In the genomic region with DNA sequence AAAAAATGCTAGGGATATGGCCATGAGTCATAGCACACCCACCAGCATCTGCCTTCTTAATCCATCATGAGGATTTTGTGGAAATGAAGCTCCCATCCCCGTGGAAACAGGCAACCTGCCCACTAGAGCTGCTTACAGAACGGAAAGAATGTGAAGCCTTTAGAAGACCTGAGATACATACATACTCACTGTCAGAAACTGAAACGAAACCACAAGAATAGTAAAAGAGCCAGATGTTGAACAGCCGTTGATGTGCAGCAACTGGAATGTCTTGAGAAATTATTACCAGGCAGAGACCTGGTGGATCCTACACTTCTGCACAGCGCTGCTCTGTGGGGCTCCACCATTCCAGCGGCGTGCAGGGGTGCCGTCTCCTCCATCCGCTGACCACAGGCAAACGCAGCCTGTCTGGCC, we compare ENCODE assay signal across 11 mouse cellular contexts.
DNase-seq lines count a peak whose midpoint lies in the region; ATAC-seq lines count a peak whose summit lies in the region.
"Had no signal": no experiment of that assay in that cellular context is flagged by ENCODE, and none has a peak within 500 bp of the region (broad histone marks: within the 10 kb centered on the region; RNA-seq: fewer than 3 reads in every experiment).

No protein-coding gene starts in this region.

- WGBS in liver, embryonic 12.5 days (ENCODE audit: insufficient replicate concordance): 56% methylated on average over 10 of the region's 10 CpGs
- 80% methylated on average over 10 of the region's 10 CpGs for WGBS in hindbrain, embryonic 14.5 days

- no peak overlapping the region for H3K9ac ChIP-seq in liver, embryonic 12.5 days
- H3K9ac ChIP-seq in hindbrain, embryonic 14.5 days: no peak overlapping the region

- intact Hi-C loops in gastrocnemius, postnatal 14 days (cut with DNase I; ENCODE audit: low total_unique reads): no loop called here
- intact Hi-C loops in gastrocnemius, postnatal 36 days (cut with DNase I): no loop called here

- H3K4me2 ChIP-seq in liver, embryonic 12.5 days: no peak overlapping the region
- H3K4me2 ChIP-seq in hindbrain, embryonic 14.5 days (replicated peaks): no peak overlapping the region

- H3K4me3 ChIP-seq in liver, embryonic 12.5 days: no peak overlapping the region
- H3K4me3 ChIP-seq in hindbrain, embryonic 14.5 days (replicated peaks; ENCODE audit: low read length): no peak overlapping the region

- peak; percentile 22 for DNase-seq in gastrocnemius, postnatal 14 days
- DNase-seq in gastrocnemius, postnatal 36 days: no peak
- peak; percentile 50 for DNase-seq in Muller cell, postnatal 12 days (ENCODE audit: inconsistent ontology term)
- peak; percentile 84 for DNase-seq in layer of hippocampus, adult 11-12 months (ENCODE audit: low spot score)
- DNase-seq in hindbrain, embryonic 14.5 days (ENCODE audit: low spot score): no peak
- no peak for DNase-seq in ovary, adult 18-20 months (ENCODE audit: low spot score)
- DNase-seq: adrenal gland, adult 8-10 months; heart, postnatal 36 days; lung, adult 2 months had no signal

- no peak overlapping the region for H3K27ac ChIP-seq in liver, embryonic 12.5 days
- H3K27ac ChIP-seq in hindbrain, embryonic 14.5 days: no peak overlapping the region

- no peaks in the 10 kb centered on the region for H3K4me1 ChIP-seq in liver, embryonic 12.5 days
- 0 out of 2 replicates have a peak, but pooled peaks cover 3% of the 10 kb centered on the region for H3K4me1 ChIP-seq in hindbrain, embryonic 14.5 days (replicated peaks; ENCODE audit: control insufficient read depth, insufficient read depth, low read length)

- no peaks in the 10 kb centered on the region for H3K36me3 ChIP-seq in liver, embryonic 12.5 days
- H3K36me3 ChIP-seq in hindbrain, embryonic 14.5 days (replicated peaks; ENCODE audit: control insufficient read depth, insufficient read depth): no peaks in the 10 kb centered on the region

- ATAC-seq in megakaryocyte progenitor cell, adult 5-6 weeks (replicated peaks; ENCODE audit: poor library complexity): peak; percentile 65
- no peak for ATAC-seq in liver, embryonic 12.5 days
- ATAC-seq in hindbrain, embryonic 14.5 days (ENCODE audit: low FRiP score): no peak

- H3K9me3 ChIP-seq in liver, embryonic 12.5 days (replicated peaks): no peaks in the 10 kb centered on the region
- H3K9me3 ChIP-seq in hindbrain, embryonic 14.5 days (ENCODE audit: control insufficient read depth, low read length): no peaks in the 10 kb centered on the region

- no peaks in the 10 kb centered on the region for H3K27me3 ChIP-seq in liver, embryonic 12.5 days (replicated peaks)
- no peaks in the 10 kb centered on the region for H3K27me3 ChIP-seq in hindbrain, embryonic 14.5 days (ENCODE audit: control insufficient read depth, insufficient read depth, low read length)

Comparison
In these comparisons a context has a peak if more than half of its experiments do, and no peak if none do; other contexts are left out.
1. DNase-seq: peak in gastrocnemius, postnatal 14 days (single experiment), Muller cell, postnatal 12 days (single experiment) and layer of hippocampus, adult 11-12 months (single experiment); none in gastrocnemius, postnatal 36 days (0 of 2), hindbrain, embryonic 14.5 days (single experiment) and ovary, adult 18-20 months (single experiment).